Mouse (Mus musculus): ENCODE results near the gene Adcy1. TPM values are rescaled to one million over a fixed set of nuclear protein-coding genes. Genes with fewer than 3 reads are reported as not detected.

Gene Adcy1
- total RNA-seq, 1 experiment from 2014 or later = not detected

Other genes with a start within 250 kb of the Adcy1 start
- not detected in 3 replicates for gene Gm11983, start 225.8 kb upstream of the Adcy1 start, total RNA-seq (2017)
- not detected in 3 replicates for gene Gm11985, start 125.1 kb downstream of the Adcy1 start, total RNA-seq (2017)
- not detected in 3 replicates for gene Igfbp1, start 134.3 kb downstream of the Adcy1 start, total RNA-seq (2017)
- gene Igfbp3, start 150.4 kb downstream of the Adcy1 start, total RNA-seq (2017) = not detected in 3 replicates

All from monocyte, adult 5-6 weeks (primary cell).